Mouse (Mus musculus) small intestine, adult 2 months (tissue): ENCODE data around the gene Vsig10l.

Source experiments
- CTCF ChIP-seq: fragments of 200-500 bp; IDR thresholded peaks from 2 replicates; pipeline ENCODE4 v1.5.1; 2012; ENCODE audit warnings: low read depth, mild to moderate bottlenecking, control low read depth, inconsistent platforms, low read length, moderate library complexity, mixed read lengths; ENCODE audit not compliant: insufficient replicate concordance, insufficient read length; ENCODE audit errors: extremely low read depth
- POLR2A ChIP-seq: fragments of 200-500 bp; IDR thresholded peaks from 2 replicates; pipeline ENCODE4 v1.6.1; 2012; ENCODE audit warnings: low read depth, mild to moderate bottlenecking, control low read depth, inconsistent platforms, low read length, moderate library complexity

GRCm38 (mm10) chr7:43442684-43443083, 20.3 kb upstream of the Vsig10l start:
- no peak for TF ChIP-seq CTCF
- no peak for TF ChIP-seq POLR2A
